ENCODE assay signal across 7 mouse cellular contexts in the genomic region with DNA sequence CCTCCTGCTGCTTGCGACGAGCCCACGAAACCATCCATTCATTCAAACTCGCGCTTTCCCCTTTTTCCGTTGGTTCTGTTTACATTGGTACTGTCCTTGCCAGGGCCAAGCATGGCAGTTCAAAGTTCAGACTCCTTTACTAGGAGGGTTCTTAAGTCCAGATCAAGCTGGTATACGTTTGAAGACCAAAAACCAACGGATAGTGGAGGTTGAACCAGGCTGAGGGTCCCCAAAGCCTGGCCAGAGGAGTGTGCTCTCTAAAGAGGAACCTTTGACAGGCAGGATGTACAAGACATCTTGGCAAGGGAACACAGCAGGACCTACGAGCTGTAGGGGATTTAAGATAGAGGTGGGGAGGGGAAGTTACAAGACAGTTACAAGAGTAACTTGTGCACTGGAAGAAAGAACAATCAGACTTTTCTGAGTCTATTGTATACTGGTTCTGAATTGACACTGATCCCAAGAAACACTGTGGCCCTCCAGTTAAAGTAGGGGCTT. TPM values are rescaled to one million over a fixed set of nuclear protein-coding genes. Genes with fewer than 3 reads are reported as not detected.
A peak's percentile ranks its signal among the peaks of the same experiment; 100 is the strongest.
DNase-seq lines count a peak whose midpoint lies in the region; ATAC-seq and TF ChIP-seq lines count a peak whose summit lies in the region.

No protein-coding gene starts in this region.

- no peaks in the 10 kb centered on the region for H3K36me3 ChIP-seq in lung, postnatal 0 days (ENCODE audit: insufficient read depth, low read length)
- H3K36me3 ChIP-seq in forebrain, embryonic 12.5 days (replicated peaks): no peaks in the 10 kb centered on the region
- H3K36me3 ChIP-seq in liver, embryonic 13.5 days: no peaks in the 10 kb centered on the region
- H3K36me3 ChIP-seq in stomach, embryonic 16.5 days (ENCODE audit: control insufficient read depth, insufficient read depth, low read length): no peaks in the 10 kb centered on the region

- no peak for DNase-seq in lung, postnatal 0 days (ENCODE audit: low spot score)
- no peak for DNase-seq in lung, postnatal 25 days (ENCODE audit: low spot score)
- no peak for DNase-seq in liver, embryonic 13.5 days
- DNase-seq in adrenal gland, postnatal 25 days: no peak
- no peak for DNase-seq in right cerebral cortex, postnatal 25 days

- no peak for TF ChIP-seq EP300 in lung, postnatal 0 days (IDR thresholded peaks at IDR 0.05)

- H3K4me2 ChIP-seq in lung, postnatal 0 days (replicated peaks; ENCODE audit: low read depth, low read length): peak overlapping the region; percentile 82
- peak overlapping the region; percentile 76 for H3K4me2 ChIP-seq in forebrain, embryonic 12.5 days
- peak overlapping the region; percentile 75 for H3K4me2 ChIP-seq in liver, embryonic 13.5 days
- H3K4me2 ChIP-seq in stomach, embryonic 16.5 days (ENCODE audit: low read depth, low read length): peak overlapping the region; percentile 70

- H3K4me3 ChIP-seq in lung, postnatal 0 days (ENCODE audit: low read depth, low read length): peak overlapping the region; percentile 49
- peak overlapping the region; percentile 63 for H3K4me3 ChIP-seq in forebrain, embryonic 12.5 days (replicated peaks)
- H3K4me3 ChIP-seq in liver, embryonic 13.5 days (replicated peaks): peak overlapping the region; percentile 62
- peak overlapping the region; percentile 59 for H3K4me3 ChIP-seq in stomach, embryonic 16.5 days (replicated peaks; ENCODE audit: low read length)

- 0 out of 2 replicates have a peak, but pooled peaks cover 7% of the 10 kb centered on the region for H3K27me3 ChIP-seq in lung, postnatal 0 days (replicated peaks; ENCODE audit: insufficient read depth, low read length)
- H3K27me3 ChIP-seq in forebrain, embryonic 12.5 days: 0 out of 2 replicates have a peak, but pooled peaks cover 5% of the 10 kb centered on the region
- peaks cover 77% of the 10 kb centered on the region for H3K27me3 ChIP-seq in liver, embryonic 13.5 days
- no peaks in the 10 kb centered on the region for H3K27me3 ChIP-seq in stomach, embryonic 16.5 days (ENCODE audit: control insufficient read depth, insufficient read depth, low read length)

- 4% methylated on average over 9 of the region's 9 CpGs for WGBS in lung, postnatal 0 days
- 1% methylated on average over 9 of the region's 9 CpGs for whole genome bisulfite sequencing in forebrain, embryonic 12.5 days
- 2% methylated on average over 9 of the region's 9 CpGs for WGBS in liver, embryonic 13.5 days (ENCODE audit: insufficient replicate concordance)
- WGBS in stomach, embryonic 16.5 days: 6% methylated on average over 9 of the region's 9 CpGs

- no peaks in the 10 kb centered on the region for H3K9me3 ChIP-seq in lung, postnatal 0 days (ENCODE audit: low read length)
- H3K9me3 ChIP-seq in forebrain, embryonic 12.5 days: no peaks in the 10 kb centered on the region
- no peaks in the 10 kb centered on the region for H3K9me3 ChIP-seq in liver, embryonic 13.5 days (replicated peaks)
- H3K9me3 ChIP-seq in stomach, embryonic 16.5 days (replicated peaks; ENCODE audit: control insufficient read depth, low read length): no peaks in the 10 kb centered on the region

- ATAC-seq in lung, postnatal 0 days: no peak
- ATAC-seq in forebrain, embryonic 12.5 days (ENCODE audit: low FRiP score): peak; percentile 19; the same call in 1 of the 2 replicates
- ATAC-seq in liver, embryonic 13.5 days (ENCODE audit: low read depth): no peak
- no peak for ATAC-seq in stomach, embryonic 16.5 days (ENCODE audit: insufficient read depth, low FRiP score)

- H3K9ac ChIP-seq in lung, postnatal 0 days (replicated peaks; ENCODE audit: low read depth): 0 out of 2 replicates have a peak overlapping the region, but pooled peaks have one; percentile 2
- peak overlapping the region; percentile 74 for H3K9ac ChIP-seq in forebrain, embryonic 12.5 days
- peak overlapping the region; percentile 57 for H3K9ac ChIP-seq in liver, embryonic 13.5 days
- peak overlapping the region; percentile 75 for H3K9ac ChIP-seq in stomach, embryonic 16.5 days (ENCODE audit: low read length)

- TF ChIP-seq CTCF in lung, postnatal 0 days (IDR thresholded peaks at IDR 0.05): 0 out of 2 replicates have a peak, but pooled peaks have one; percentile 69

- peaks cover 3% of the 10 kb centered on the region; the same call in 1 of the 2 replicates for H3K4me1 ChIP-seq in lung, postnatal 0 days (ENCODE audit: insufficient read depth, low read depth, low read length)
- peaks cover 51% of the 10 kb centered on the region for H3K4me1 ChIP-seq in forebrain, embryonic 12.5 days
- peaks cover 26% of the 10 kb centered on the region for H3K4me1 ChIP-seq in liver, embryonic 13.5 days (replicated peaks)
- peaks cover 18% of the 10 kb centered on the region; the same call in 1 of the 2 replicates for H3K4me1 ChIP-seq in stomach, embryonic 16.5 days (ENCODE audit: control insufficient read depth, insufficient read depth, low read length)

- H3K27ac ChIP-seq in lung, postnatal 0 days (ENCODE audit: low read length): no peak overlapping the region
- H3K27ac ChIP-seq in forebrain, embryonic 12.5 days: peak overlapping the region; percentile 84
- H3K27ac ChIP-seq in liver, embryonic 13.5 days: no peak overlapping the region
- no peak overlapping the region for H3K27ac ChIP-seq in stomach, embryonic 16.5 days (ENCODE audit: low read length)

RNA-seq across cellular contexts. Expression of gene Inava, which starts 0.6 kb away (rescaled TPM):
- 8.6 and 10.6 TPM in 2 replicates for polyA plus RNA-seq in lung, postnatal 0 days (2015; fragmentation: Nextera tagmentation; extraction: Ambion mirVana)
- 13.9 and 15.1 TPM in 2 replicates for polyA plus RNA-seq in forebrain, embryonic 12.5 days (2016; fragmentation: Nextera tagmentation; extraction: Ambion mirVana)
- polyA plus RNA-seq in liver, embryonic 13.5 days (2015; fragmentation: Nextera tagmentation; extraction: Ambion mirVana): 0.22 and 0.39 TPM in 2 replicates
- polyA plus RNA-seq in stomach, embryonic 16.5 days (2015; fragmentation: Nextera tagmentation; extraction: Ambion mirVana): 39.8 and 44.1 TPM in 2 replicates
- total RNA-seq in adrenal gland, postnatal 25 days (2021): not detected in 2 replicates

RNA-seq across cellular contexts. Expression of gene Mroh3, which starts 22.0 kb away (rescaled TPM):
- 0.18 TPM in 1 of 2 replicates, not detected in the other for polyA plus RNA-seq in lung, postnatal 0 days (2015; fragmentation: Nextera tagmentation; extraction: Ambion mirVana)
- polyA plus RNA-seq in forebrain, embryonic 12.5 days (2016; fragmentation: Nextera tagmentation; extraction: Ambion mirVana): 0.20 TPM in 1 of 2 replicates, not detected in the other
- not detected in 2 replicates for polyA plus RNA-seq in liver, embryonic 13.5 days (2015; fragmentation: Nextera tagmentation; extraction: Ambion mirVana)
- 0.95 and 1.3 TPM in 2 replicates for polyA plus RNA-seq in stomach, embryonic 16.5 days (2015; fragmentation: Nextera tagmentation; extraction: Ambion mirVana)
- not detected in 2 replicates for total RNA-seq in adrenal gland, postnatal 25 days (2021)

RNA-seq across cellular contexts. Expression of gene Gpr25, which starts 26.0 kb away (rescaled TPM):
- polyA plus RNA-seq in lung, postnatal 0 days (2015; fragmentation: Nextera tagmentation; extraction: Ambion mirVana): not detected in 2 replicates
- not detected in 2 replicates for polyA plus RNA-seq in forebrain, embryonic 12.5 days (2016; fragmentation: Nextera tagmentation; extraction: Ambion mirVana)
- not detected in 2 replicates for polyA plus RNA-seq in liver, embryonic 13.5 days (2015; fragmentation: Nextera tagmentation; extraction: Ambion mirVana)
- polyA plus RNA-seq in stomach, embryonic 16.5 days (2015; fragmentation: Nextera tagmentation; extraction: Ambion mirVana): not detected in 2 replicates
- not detected in 2 replicates for total RNA-seq in adrenal gland, postnatal 25 days (2021)

Comparison
In these comparisons a context has a peak if more than half of its experiments do, and no peak if none do; other contexts are left out.
1. H3K9ac ChIP-seq: peak in every context shown above with its lines; median percentile 75 in stomach, embryonic 16.5 days; 74 in forebrain, embryonic 12.5 days; 57 in liver, embryonic 13.5 days; 2 in lung, postnatal 0 days.